Mouse (Mus musculus): ENCODE measurements around the gene Asns.
A peak's percentile ranks its signal among the peaks of the same experiment; 100 is the strongest.

The Asns gene

GRCm38 (mm10) chr6:7692884-7693585 lies at the start of gene Asns:
Asns (minus strand) TSS chr6:7693254.
- peak; percentile 77 to 84 for DNase-seq

GRCm38 (mm10) chr6:7741721-7742120 lies 48.7 kb upstream of the Asns start:
- no peak for DNase-seq

- no peak for DNase-seq
These were observed 44.8 kb upstream of the Asns start for GRCm38 (mm10) chr6:7737842-7738241.

GRCm38 (mm10) chr6:7732754-7733708 lies 40.0 kb upstream of the Asns start:
- DNase-seq = peak; percentile 92

GRCm38 (mm10) chr6:7732097-7732496 lies 39.0 kb upstream of the Asns start:
- DNase-seq = no peak

GRCm38 (mm10) chr6:7729128-7729527 lies 36.1 kb upstream of the Asns start:
- no peak for DNase-seq

- no peak for DNase-seq
These were observed 35.2 kb upstream of the Asns start for GRCm38 (mm10) chr6:7728241-7728640.

- no peak for DNase-seq
These were observed 23.2 kb upstream of the Asns start for GRCm38 (mm10) chr6:7716236-7716635.

GRCm38 (mm10) chr6:7714230-7714629 lies 21.2 kb upstream of the Asns start:
- no peak for DNase-seq

GRCm38 (mm10) chr6:7711837-7712330 lies 18.8 kb upstream of the Asns start:
- DNase-seq = no peak

- DNase-seq = no peak
These were observed 15.2 kb upstream of the Asns start for GRCm38 (mm10) chr6:7708246-7708645.

- DNase-seq = no peak
These were observed 13.7 kb upstream of the Asns start for GRCm38 (mm10) chr6:7706796-7707195.

- no peak for DNase-seq
These were observed 5.1 kb upstream of the Asns start for GRCm38 (mm10) chr6:7697999-7698699.

GRCm38 (mm10) chr6:7697077-7697643 lies 4.1 kb upstream of the Asns start:
- no peak for DNase-seq

- no peak for DNase-seq
These were observed 3.6 kb upstream of the Asns start for GRCm38 (mm10) chr6:7696641-7697040.

- DNase-seq = no peak
These were observed 2.8 kb upstream of the Asns start for GRCm38 (mm10) chr6:7695901-7696300.

GRCm38 (mm10) chr6:7693666-7694065 lies 612 bp upstream of the Asns start:
- no peak for DNase-seq

GRCm38 (mm10) chr6:7692451-7692850 lies 603 bp downstream of the Asns start:
- DNase-seq = peak in 1 of 2 experiments; percentile 7

GRCm38 (mm10) chr6:7692037-7692436 lies 1.0 kb downstream of the Asns start:
- DNase-seq = peak in 1 of 2 experiments; percentile 9

- DNase-seq = no peak
These were observed 2.6 kb downstream of the Asns start for GRCm38 (mm10) chr6:7690456-7690855.

- no peak for DNase-seq
These were observed 3.9 kb downstream of the Asns start for GRCm38 (mm10) chr6:7689180-7689579.

- no peak for DNase-seq
These were observed 7.0 kb downstream of the Asns start for GRCm38 (mm10) chr6:7686047-7686446.

Measured in kidney, postnatal 4 days (tissue).